Mouse (Mus musculus) NIH3T3 (cell line): ENCODE results near the gene Xpnpep1.

Source experiments
- DNase-seq: peaks from one replicate; pipeline ENCODE4 v3.0.0-alpha.2; 2012; ENCODE audit warnings: low read depth

The Xpnpep1 gene

GRCm38 (mm10) chr19:53031957-53032371 lies 8.1 kb downstream of the Xpnpep1 start:
- DNase-seq: no peak

GRCm38 (mm10) chr19:53030279-53030678 lies 9.7 kb downstream of the Xpnpep1 start:
- no peak for DNase-seq

- DNase-seq: no peak
Measured at GRCm38 (mm10) chr19:53029686-53030085, 10.3 kb downstream of the Xpnpep1 start.

DNA sequence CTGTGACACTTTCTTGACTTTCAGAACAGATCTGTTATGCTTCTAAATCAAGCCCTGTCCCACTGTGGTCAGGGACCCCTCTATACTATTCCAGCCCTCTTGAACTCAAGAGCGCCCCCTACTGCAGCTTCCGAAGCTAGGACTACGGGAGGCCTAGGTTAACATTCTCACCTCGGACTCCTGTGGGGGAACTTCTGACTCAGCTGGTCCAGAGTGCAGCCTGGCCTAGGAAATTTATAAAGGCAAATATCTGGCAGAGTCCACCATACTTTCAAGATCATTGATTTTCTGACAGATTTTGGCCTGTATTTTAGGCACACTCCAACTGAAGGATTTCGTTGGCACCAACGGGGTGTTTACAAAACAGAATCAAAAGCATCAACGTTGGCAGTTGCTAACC lies 11.0 kb downstream of the Xpnpep1 start:
- DNase-seq: no peak

DNA sequence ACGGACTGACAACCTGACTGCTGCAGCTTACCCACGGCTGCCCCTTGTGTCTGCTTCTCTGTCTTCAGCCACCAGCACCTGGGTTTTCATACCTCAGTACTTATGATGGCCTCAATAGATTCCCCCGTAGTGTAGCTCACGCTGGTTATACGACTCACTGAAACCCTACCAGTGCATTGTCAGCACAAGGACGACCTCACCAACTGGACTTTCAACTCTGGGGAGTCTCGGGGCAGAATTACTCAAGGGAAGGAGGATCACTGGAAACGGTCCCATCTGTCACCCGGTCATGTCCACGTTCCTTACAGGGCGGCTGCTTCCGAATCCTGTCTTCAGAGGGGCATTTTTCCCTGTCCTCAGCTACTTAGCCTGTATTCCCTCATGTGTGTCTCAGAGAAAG lies 11.8 kb downstream of the Xpnpep1 start:
- no peak for DNase-seq

DNA sequence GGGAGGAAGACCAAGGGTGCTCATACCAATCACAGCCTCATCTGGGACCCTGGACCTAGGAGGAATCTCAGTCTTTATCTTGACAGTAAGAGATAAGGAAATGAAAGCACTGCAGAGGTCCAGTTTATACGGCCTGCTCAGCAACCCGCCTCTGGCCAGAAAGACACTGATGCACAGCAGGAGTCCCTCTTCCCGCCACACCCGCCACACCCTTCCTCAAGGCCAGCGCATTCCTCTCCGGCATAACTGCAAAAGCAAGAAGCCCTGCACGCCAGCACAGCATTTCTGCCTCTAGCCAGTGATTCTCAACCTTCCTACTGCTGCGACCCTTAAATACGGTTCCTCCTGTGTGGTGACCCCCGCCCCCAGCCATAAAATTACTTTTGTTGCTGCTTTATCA lies 16.8 kb downstream of the Xpnpep1 start:
- no peak for DNase-seq

- DNase-seq: no peak
Measured at GRCm38 (mm10) chr19:53022037-53022614, 17.9 kb downstream of the Xpnpep1 start.

DNA sequence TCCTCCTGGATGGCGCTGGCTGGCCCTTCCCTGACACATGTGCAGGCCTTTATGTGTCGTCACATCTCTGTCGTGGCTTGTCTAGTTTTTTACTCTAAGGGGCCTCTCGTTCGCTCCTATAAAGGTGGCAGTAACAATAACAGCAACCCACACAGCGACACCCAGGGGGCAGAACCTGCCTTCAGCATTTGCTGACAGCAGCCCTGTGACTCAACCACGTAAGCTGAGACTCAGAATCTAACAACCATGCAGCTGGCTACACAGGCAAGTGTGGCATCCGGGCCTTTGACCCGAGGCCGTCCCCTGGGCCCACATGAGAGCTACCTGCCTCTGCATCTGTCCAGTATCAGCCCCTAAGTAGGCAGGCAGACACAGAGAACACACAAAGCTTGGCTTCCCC lies 18.5 kb downstream of the Xpnpep1 start:
- peak; percentile 52 for DNase-seq

GRCm38 (mm10) chr19:53019716-53020463 lies 20.1 kb downstream of the Xpnpep1 start:
- DNase-seq: peak; percentile 75

- DNase-seq: no peak
Measured at GRCm38 (mm10) chr19:53017954-53018353, 22.1 kb downstream of the Xpnpep1 start.

DNA sequence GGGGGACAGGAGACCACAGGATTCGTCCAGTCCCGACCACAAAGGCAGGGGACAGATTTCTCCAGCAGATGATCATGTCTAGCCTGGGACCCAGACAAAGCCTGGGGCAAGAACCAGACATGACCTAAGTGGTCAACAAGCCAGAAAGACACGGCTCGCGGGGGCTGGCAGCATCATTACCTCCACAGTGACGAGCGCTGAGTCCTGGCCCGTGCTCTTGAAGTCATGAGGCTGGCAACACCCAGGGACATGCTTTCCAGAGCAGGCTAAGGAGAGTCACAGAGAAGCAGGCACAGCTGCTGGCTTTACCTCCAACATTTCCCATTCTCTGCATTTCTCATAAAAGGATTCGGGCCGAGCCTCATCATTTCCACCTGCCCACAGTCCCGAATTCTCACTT lies 22.8 kb downstream of the Xpnpep1 start:
- DNase-seq: no peak

GRCm38 (mm10) chr19:53014910-53015710 lies 24.9 kb downstream of the Xpnpep1 start:
- DNase-seq: no peak

DNA sequence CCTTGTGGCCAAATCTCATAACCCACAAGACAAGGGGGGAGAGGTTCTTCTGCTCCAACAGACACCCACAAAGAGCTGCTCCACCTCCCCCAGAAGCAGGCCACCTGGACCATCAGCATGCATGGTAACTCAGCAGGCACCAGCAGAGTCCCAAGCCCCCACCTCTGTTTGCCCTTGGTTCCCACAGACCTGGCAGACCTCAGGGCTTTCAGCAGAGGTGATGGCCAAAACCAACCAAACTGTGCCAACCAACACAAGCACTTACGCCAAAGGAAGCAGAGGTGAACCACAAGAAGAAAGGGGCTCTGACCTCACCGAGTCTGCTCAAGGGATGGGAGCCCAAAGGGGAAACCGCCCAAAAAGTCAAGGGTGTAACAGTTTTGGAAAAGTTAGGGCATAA lies 26.3 kb downstream of the Xpnpep1 start:
- no peak for DNase-seq

- DNase-seq: no peak
Measured at GRCm38 (mm10) chr19:53013341-53013740, 26.7 kb downstream of the Xpnpep1 start.

DNA sequence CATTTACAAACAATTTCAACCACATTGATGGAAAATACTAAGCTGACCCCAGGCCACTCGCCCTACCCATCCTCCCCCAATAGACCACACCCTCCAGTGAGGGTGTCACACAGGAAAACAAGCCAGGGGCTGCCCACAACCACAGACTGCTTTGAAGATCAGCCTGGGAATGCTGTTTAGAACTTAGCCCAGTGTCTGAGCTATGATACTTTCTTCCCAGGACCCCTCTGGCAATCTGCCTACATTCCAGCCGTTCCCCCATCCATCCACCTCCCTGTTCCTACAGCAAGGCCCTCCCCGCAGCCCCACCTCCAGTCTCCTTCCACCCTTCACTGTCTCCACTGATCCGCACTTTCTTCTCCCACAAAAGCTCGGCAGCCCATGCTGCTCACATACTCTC lies 29.1 kb downstream of the Xpnpep1 start:
- DNase-seq: peak; percentile 30

DNA sequence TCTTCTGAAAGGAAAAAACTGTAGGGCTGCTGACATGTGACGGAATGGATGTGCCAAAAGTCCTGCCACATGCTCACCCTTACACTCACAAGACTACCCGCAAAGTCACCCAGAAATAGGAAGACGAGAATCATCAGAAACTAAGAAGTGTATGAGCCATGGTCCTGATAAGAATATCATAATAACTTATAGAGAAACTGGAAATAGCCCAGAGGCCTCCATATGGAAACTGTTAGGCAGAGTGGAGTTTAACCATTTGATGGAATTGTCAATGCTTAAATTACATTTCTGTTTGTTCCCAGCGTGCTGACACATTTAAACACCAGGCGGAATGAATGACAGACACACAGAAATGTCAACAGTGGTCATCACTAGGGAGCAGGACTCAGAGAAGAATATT lies 31.1 kb downstream of the Xpnpep1 start:
- peak; percentile 74 for DNase-seq

DNA sequence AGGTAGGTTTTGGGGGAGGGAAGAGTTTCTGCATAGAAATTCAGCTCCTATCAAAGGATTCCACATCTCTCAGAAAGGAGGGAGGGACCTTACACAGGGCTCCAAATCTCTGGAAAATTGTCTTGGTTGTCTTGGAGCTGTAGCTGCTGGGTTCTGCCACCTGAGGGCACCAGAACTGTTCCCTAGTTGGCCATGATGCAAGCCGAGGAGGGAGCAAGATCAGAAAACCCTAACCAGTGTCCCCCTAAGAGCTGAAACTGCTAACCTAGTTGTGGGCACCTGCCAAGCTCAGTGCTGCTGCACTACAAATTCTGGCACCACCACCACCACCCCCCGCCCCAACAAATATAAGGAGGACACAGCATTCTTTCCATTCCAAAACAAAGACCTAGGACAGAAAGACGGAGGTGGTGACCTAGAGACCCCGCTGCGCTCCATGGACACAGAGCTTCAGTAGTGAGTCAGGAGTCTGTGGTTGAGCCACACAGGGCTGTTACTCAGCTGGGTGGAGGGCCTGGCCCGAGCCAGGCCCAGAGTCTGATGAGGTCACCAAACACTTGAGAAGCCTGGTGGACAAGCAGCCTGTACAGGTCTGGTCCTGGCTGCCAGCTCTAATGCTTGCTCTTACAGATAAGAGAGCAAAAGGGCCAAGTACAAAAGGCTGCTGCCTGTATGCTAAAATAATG lies 31.9 kb downstream of the Xpnpep1 start:
- peak; percentile 92 for DNase-seq

GRCm38 (mm10) chr19:53005978-53006377 lies 34.0 kb downstream of the Xpnpep1 start:
- DNase-seq: no peak

GRCm38 (mm10) chr19:53003554-53004365 lies 36.3 kb downstream of the Xpnpep1 start:
- DNase-seq: no peak

- no peak for DNase-seq
Measured at GRCm38 (mm10) chr19:53002166-53003095, 37.6 kb downstream of the Xpnpep1 start.
